Mouse (Mus musculus) brain, embryonic 18.5 days (tissue): Measurements from ENCODE around the gene Cdh20.

Experiments
- DNase-seq: peaks from one replicate; pipeline ENCODE4 v3.0.0-alpha.2; 2012; ENCODE audit warnings: low read depth, low spot score

Gene Cdh20

GRCm38 (mm10) chr1:105013291-105013690, 245.0 kb downstream of the Cdh20 start:
- no peak for DNase-seq

GRCm38 (mm10) chr1:105041668-105042067, 273.3 kb downstream of the Cdh20 start:
- no peak for DNase-seq
